Mouse (Mus musculus) ES-E14 (cell line): ENCODE results near the gene Hist1h3a.

Source experiments
- HCFC1 ChIP-seq: IDR thresholded peaks from 2 replicates; pipeline ENCODE4 v1.6.1; 2012; ENCODE audit warnings: low read length, inconsistent platforms, borderline replicate concordance; ENCODE audit not compliant: insufficient read depth
- MAFK ChIP-seq: IDR thresholded peaks from 2 replicates; pipeline ENCODE4 v1.6.1; 2014; ENCODE audit warnings: mild to moderate bottlenecking, low read depth, low read length, inconsistent platforms; ENCODE audit not compliant: insufficient read depth
- ZC3H11A ChIP-seq: IDR thresholded peaks from 2 replicates; pipeline ENCODE4 v1.6.1; 2012; ENCODE audit warnings: low read depth, mild to moderate bottlenecking, inconsistent platforms, low read length, borderline replicate concordance
- ZNF384 ChIP-seq: IDR thresholded peaks from 2 replicates; pipeline ENCODE4 v1.6.1; 2012; ENCODE audit warnings: low read depth, low read length, inconsistent platforms

- TF ChIP-seq MAFK (no peak), ZC3H11A (no peak), HCFC1 (no peak), ZNF384 (no peak)
Measured at GRCm38 (mm10) chr13:23747892-23748288, 14.3 kb downstream of the Hist1h3a start.
